Mouse (Mus musculus): ENCODE measurements at regions not wholly inside any gene's neighbourhood (a gene's known extent, or its start where the extent isn't known, plus 50 kb on each side); places are given as distances from the start of the nearest gene placed in this dataset.

DNA sequence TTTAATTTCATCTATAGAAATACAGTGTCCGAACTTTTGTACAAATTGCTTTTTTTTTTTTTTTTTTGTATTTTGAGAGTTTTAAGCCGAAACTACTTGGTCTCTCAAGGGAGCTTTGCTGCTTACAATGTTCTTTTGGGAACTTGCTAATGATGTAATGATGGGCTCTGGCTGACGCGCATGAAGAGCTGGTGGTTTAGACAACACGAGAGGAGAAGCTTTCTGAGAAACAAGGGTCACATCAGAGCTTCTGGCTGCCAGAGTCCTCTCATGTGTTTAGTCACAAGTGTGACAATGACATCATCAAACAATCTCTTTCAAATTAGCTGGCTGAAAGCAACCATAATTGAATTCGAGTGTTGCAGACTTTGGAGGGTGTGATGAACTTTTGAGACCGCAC, 98.9 kb upstream of the Npvf start:
- Histone ChIP-seq H3K4me3 (ENCODE audit: low read length) (no peak overlapping the region), H3K9me3 (ENCODE audit: low read length) (no peaks in the 10 kb centered on the region), H3K4me1 (ENCODE audit: insufficient read depth, low read length) (peaks cover 5% of the 10 kb centered on the region; the same call in 1 of the 2 replicates), H3K27ac (ENCODE audit: low read length) (no peak overlapping the region), H3K27me3 (ENCODE audit: insufficient read depth, low read length) (no peaks in the 10 kb centered on the region), H3K9ac (replicated peaks; ENCODE audit: low read length) (no peak overlapping the region), H3K4me2 (replicated peaks; ENCODE audit: low read depth, low read length) (no peak overlapping the region), H3K36me3 (ENCODE audit: insufficient read depth, low read length) (no peaks in the 10 kb centered on the region)
- ATAC-seq (ENCODE audit: low FRiP score, low TSS enrichment) = no peak
- WGBS = 84% methylated on average over 7 of the region's 7 CpGs

DNA sequence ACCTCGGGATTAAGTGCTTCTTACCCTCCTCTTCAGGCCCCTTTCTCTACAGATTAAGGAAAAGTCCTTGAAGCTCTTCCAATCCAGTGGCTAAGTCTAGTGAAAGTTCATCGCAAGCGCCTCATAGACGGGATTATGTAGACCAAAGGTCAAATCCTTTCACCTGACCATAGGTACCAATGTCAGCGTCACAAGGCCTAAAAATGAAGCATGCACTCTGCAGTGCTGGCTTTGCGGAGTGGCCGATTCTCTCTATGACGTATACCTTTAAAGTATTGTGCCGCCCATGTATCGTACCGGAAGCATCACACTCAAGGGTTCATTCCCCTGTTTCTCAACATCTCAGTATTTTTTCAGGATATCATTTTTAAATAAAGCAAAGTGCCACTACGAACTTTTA, 100.5 kb upstream of the Npvf start:
- Histone ChIP-seq H3K27ac (ENCODE audit: low read length) (no peak overlapping the region), H3K4me1 (ENCODE audit: insufficient read depth, low read length) (no peaks in the 10 kb centered on the region), H3K4me2 (replicated peaks; ENCODE audit: low read depth, low read length) (no peak overlapping the region), H3K9ac (replicated peaks; ENCODE audit: low read length) (no peak overlapping the region), H3K4me3 (ENCODE audit: low read length) (no peak overlapping the region), H3K36me3 (ENCODE audit: insufficient read depth, low read length) (no peaks in the 10 kb centered on the region), H3K27me3 (ENCODE audit: insufficient read depth, low read length) (no peaks in the 10 kb centered on the region), H3K9me3 (ENCODE audit: low read length) (no peaks in the 10 kb centered on the region)
- ATAC-seq (ENCODE audit: low FRiP score, low TSS enrichment) = no peak
- 92% methylated on average over 12 of the region's 12 CpGs for WGBS

DNA sequence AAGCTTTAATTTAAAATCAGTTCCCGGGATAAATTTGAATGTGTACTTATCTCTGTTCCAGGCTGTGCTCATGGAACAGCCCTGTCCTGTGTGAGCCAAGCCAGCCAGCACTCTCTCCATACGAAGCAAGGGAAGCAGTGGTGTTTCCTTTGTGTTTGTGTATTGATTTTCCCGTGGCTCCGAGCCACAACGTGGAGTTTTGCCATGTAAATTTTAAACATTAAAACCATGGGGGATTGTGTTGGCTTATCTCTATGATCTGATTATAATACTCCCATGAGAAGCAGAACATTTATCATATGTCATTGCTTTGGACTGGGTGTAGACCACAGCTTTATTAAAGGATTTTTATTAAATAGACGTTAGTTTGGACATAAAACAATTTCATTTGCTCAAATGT, 106.1 kb upstream of the Npvf start:
- no peak overlapping the region for H3K9ac ChIP-seq (replicated peaks; ENCODE audit: low read length)
- H3K27ac ChIP-seq (ENCODE audit: low read length) = no peak overlapping the region
- H3K4me3 ChIP-seq (ENCODE audit: low read length) = no peak overlapping the region
- ATAC-seq (ENCODE audit: low FRiP score, low TSS enrichment) = no peak
- no peak overlapping the region for H3K4me2 ChIP-seq (replicated peaks; ENCODE audit: low read depth, low read length)
- H3K36me3 ChIP-seq (ENCODE audit: insufficient read depth, low read length) = no peaks in the 10 kb centered on the region
- H3K27me3 ChIP-seq (ENCODE audit: insufficient read depth, low read length) = no peaks in the 10 kb centered on the region
- no peaks in the 10 kb centered on the region for H3K4me1 ChIP-seq (ENCODE audit: insufficient read depth, low read length)
- WGBS = 67% methylated on average over 6 of the region's 6 CpGs
- H3K9me3 ChIP-seq (ENCODE audit: low read length) = no peaks in the 10 kb centered on the region

DNA sequence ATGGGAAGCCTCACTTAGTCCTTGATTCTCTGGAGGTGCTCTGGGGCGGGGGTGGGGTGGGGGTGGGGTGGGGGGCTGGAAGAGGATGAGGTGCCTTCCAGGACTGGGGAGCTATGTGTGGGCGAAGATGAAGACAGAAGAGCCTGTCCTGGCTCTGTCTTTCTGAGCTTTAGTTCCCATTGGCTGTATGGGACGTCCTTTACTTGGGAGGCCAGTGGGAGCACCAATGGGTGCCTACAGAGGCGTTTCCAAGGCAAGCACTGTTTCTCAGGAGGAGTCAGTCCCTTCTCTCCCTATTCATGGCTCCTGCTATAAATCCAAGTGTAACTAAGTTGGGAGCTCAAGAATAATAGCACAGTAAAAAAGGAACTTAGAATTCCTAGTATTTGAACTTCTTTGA, 108.9 kb upstream of the Npvf start:
- H3K4me3 ChIP-seq (ENCODE audit: low read length) = no peak overlapping the region
- no peak overlapping the region for H3K9ac ChIP-seq (replicated peaks; ENCODE audit: low read length)
- H3K27ac ChIP-seq (ENCODE audit: low read length) = no peak overlapping the region
- H3K4me1 ChIP-seq (ENCODE audit: insufficient read depth, low read length) = no peaks in the 10 kb centered on the region
- 59% methylated on average over 4 of the region's 4 CpGs for WGBS
- ATAC-seq (ENCODE audit: low FRiP score, low TSS enrichment) = no peak
- H3K36me3 ChIP-seq (ENCODE audit: insufficient read depth, low read length) = no peaks in the 10 kb centered on the region
- no peaks in the 10 kb centered on the region for H3K27me3 ChIP-seq (ENCODE audit: insufficient read depth, low read length)
- H3K9me3 ChIP-seq (ENCODE audit: low read length) = no peaks in the 10 kb centered on the region
- H3K4me2 ChIP-seq (replicated peaks; ENCODE audit: low read depth, low read length) = no peak overlapping the region

DNA sequence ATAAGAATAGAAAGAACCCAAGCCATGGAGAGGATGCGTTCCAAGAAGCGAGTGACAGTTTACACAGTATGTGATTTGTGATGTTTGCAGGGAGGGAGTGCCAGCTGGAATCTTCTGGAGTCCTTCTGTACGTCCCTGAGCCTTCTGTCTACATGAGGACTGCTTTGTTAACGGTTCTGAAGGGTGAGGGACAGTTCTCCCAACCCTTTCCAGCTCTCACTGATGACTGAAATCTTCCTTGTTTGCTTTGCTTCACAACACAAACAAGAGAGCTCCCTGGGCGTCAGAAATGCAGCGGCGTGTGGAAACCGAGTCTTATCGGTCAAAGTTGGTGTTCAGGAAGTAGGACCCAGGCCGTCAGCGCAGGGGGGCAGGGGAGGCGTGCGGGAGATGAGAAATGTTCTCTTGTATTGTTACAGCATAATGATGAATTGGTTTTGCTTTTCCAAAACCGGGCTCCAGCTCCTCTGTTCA, 112.2 kb upstream of the Npvf start:
- Histone ChIP-seq H3K36me3 (ENCODE audit: insufficient read depth, low read length) (no peaks in the 10 kb centered on the region), H3K4me1 (ENCODE audit: insufficient read depth, low read length) (no peaks in the 10 kb centered on the region), H3K27ac (ENCODE audit: low read length) (no peak overlapping the region), H3K9ac (replicated peaks; ENCODE audit: low read length) (no peak overlapping the region), H3K4me2 (replicated peaks; ENCODE audit: low read depth, low read length) (no peak overlapping the region; the same call in 1 of the 2 replicates), H3K27me3 (ENCODE audit: insufficient read depth, low read length) (no peaks in the 10 kb centered on the region), H3K9me3 (ENCODE audit: low read length) (no peaks in the 10 kb centered on the region), H3K4me3 (ENCODE audit: low read length) (no peak overlapping the region)
- 49% methylated on average over 14 of the region's 14 CpGs for WGBS
- ATAC-seq (ENCODE audit: low FRiP score, low TSS enrichment) = no peak

DNA sequence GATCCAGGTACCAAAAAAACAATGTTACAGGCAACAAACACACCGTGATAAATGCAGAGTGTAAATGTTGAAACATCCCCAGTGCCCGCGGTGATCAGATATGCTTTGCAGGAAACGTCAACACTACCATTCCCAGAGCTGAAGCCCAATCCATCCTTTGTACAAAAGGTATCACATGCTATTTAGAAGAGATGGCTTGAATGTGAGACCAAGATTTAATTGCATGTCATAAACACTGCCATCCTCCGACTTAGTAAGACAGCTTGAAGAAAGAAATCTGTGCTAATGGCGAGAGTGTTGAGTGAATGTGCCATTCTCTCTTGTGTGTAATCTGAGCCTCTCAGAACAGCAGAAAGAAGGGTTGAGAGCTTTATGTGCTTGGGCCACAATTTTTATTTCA, 112.9 kb upstream of the Npvf start:
- Histone ChIP-seq H3K4me1 (ENCODE audit: insufficient read depth, low read length) (no peaks in the 10 kb centered on the region), H3K4me3 (ENCODE audit: low read length) (no peak overlapping the region), H3K9ac (replicated peaks; ENCODE audit: low read length) (no peak overlapping the region), H3K9me3 (ENCODE audit: low read length) (no peaks in the 10 kb centered on the region), H3K27ac (ENCODE audit: low read length) (no peak overlapping the region), H3K4me2 (replicated peaks; ENCODE audit: low read depth, low read length) (no peak overlapping the region), H3K36me3 (ENCODE audit: insufficient read depth, low read length) (no peaks in the 10 kb centered on the region), H3K27me3 (ENCODE audit: insufficient read depth, low read length) (no peaks in the 10 kb centered on the region)
- 34% methylated on average over 6 of the region's 6 CpGs for WGBS
- no peak for ATAC-seq (ENCODE audit: low FRiP score, low TSS enrichment)

DNA sequence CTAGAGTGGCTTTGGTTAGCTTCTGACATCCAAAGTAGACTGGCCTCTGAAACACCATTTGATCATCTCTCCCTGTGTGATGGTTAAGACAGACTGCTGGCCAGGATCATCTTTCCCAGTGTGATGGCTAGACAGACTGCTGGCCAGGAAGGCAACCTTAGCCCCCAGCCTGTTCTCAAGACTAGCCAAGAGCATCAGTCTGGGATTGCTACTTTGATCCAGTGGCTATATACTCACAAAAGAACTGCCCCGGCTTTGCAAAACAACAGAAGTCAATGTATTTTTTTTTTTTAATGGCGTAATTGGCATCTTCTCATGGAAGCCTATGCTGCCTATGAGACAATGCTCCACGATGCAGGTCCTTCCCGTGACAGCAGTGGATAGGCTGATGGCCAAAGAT, 113.6 kb upstream of the Npvf start:
- no peak overlapping the region for H3K4me3 ChIP-seq (ENCODE audit: low read length)
- no peak overlapping the region for H3K4me2 ChIP-seq (replicated peaks; ENCODE audit: low read depth, low read length)
- no peaks in the 10 kb centered on the region for H3K36me3 ChIP-seq (ENCODE audit: insufficient read depth, low read length)
- WGBS = 91% methylated on average over 4 of the region's 4 CpGs
- no peak overlapping the region for H3K9ac ChIP-seq (replicated peaks; ENCODE audit: low read length)
- no peak overlapping the region for H3K27ac ChIP-seq (ENCODE audit: low read length)
- H3K4me1 ChIP-seq (ENCODE audit: insufficient read depth, low read length) = no peaks in the 10 kb centered on the region
- H3K9me3 ChIP-seq (ENCODE audit: low read length) = no peaks in the 10 kb centered on the region
- no peak for ATAC-seq (ENCODE audit: low FRiP score, low TSS enrichment)
- no peaks in the 10 kb centered on the region for H3K27me3 ChIP-seq (ENCODE audit: insufficient read depth, low read length)

DNA sequence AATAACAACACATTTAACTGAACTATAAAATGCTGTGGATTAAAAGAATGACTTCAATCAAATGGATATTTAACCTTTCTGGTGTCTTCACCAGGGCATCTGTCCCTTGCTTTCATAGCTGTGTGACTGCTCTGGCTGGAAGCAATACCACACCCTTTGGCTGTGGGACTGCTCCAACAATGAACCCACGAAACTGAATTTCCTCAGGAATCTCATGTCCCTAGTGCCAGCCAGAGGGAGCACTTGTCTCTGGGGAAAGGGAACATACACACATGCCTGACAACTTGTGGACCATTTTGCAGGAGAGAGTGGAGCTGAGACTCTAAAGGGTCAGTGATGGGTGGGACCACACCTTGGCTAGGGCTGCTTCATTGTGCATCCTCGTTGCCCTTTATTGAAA, 114.9 kb upstream of the Npvf start:
- WGBS = 94% methylated on average over 2 of the region's 2 CpGs
- no peaks in the 10 kb centered on the region for H3K27me3 ChIP-seq (ENCODE audit: insufficient read depth, low read length)
- no peaks in the 10 kb centered on the region for H3K9me3 ChIP-seq (ENCODE audit: low read length)
- no peak overlapping the region for H3K4me3 ChIP-seq (ENCODE audit: low read length)
- no peak for ATAC-seq (ENCODE audit: low FRiP score, low TSS enrichment)
- no peaks in the 10 kb centered on the region for H3K4me1 ChIP-seq (ENCODE audit: insufficient read depth, low read length)
- no peak overlapping the region for H3K4me2 ChIP-seq (replicated peaks; ENCODE audit: low read depth, low read length)
- H3K9ac ChIP-seq (replicated peaks; ENCODE audit: low read length) = no peak overlapping the region
- no peaks in the 10 kb centered on the region for H3K36me3 ChIP-seq (ENCODE audit: insufficient read depth, low read length)
- no peak overlapping the region for H3K27ac ChIP-seq (ENCODE audit: low read length)

DNA sequence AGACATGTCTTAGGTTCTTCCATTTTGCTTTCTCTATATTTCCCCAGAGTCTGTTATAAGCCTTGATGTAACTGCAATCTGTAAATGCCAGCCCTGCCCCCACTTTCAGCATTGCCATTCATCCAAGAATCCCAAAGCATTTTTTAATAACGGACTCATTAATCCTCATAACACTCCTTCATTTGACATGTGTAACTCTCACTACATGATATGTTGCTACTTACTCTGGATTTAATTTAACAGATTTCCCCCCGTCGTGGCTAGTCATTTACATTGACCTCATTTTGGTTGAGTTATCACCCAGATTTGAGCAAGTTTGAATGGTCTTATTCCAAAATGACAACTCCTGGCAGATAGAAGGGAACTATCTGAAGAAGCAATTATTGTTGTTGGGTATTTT, 116.2 kb upstream of the Npvf start:
- Histone ChIP-seq H3K4me3 (ENCODE audit: low read length) (no peak overlapping the region), H3K4me2 (replicated peaks; ENCODE audit: low read depth, low read length) (no peak overlapping the region), H3K9ac (replicated peaks; ENCODE audit: low read length) (no peak overlapping the region), H3K27me3 (ENCODE audit: insufficient read depth, low read length) (no peaks in the 10 kb centered on the region), H3K9me3 (ENCODE audit: low read length) (no peaks in the 10 kb centered on the region), H3K36me3 (ENCODE audit: insufficient read depth, low read length) (no peaks in the 10 kb centered on the region), H3K27ac (ENCODE audit: low read length) (no peak overlapping the region), H3K4me1 (ENCODE audit: insufficient read depth, low read length) (no peaks in the 10 kb centered on the region)
- 89% methylated on average over 3 of the region's 3 CpGs for WGBS
- no peak for ATAC-seq (ENCODE audit: low FRiP score, low TSS enrichment)

DNA sequence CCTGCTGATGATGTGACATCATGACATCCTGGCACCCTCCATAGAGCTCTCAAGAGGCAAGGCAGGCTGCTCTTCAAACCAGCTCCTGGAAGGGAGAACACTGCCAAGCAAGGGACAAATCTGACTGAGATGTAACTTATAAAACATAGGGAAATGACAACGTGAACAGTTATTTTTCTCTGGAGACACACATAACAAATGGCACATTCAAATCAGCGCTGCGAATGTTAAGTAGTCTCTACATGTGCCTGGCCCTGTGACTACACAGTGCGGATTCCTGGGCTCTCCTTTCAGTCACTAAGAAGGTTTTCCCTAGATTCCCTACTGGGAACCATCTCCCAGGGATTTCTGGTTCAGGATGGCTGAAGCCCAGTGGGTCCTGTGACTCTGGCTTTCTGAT, 121.4 kb upstream of the Npvf start:
- no peaks in the 10 kb centered on the region for H3K9me3 ChIP-seq (ENCODE audit: low read length)
- no peak overlapping the region for H3K27ac ChIP-seq (ENCODE audit: low read length)
- ATAC-seq (ENCODE audit: low FRiP score, low TSS enrichment) = no peak
- 90% methylated on average over 4 of the region's 4 CpGs for WGBS
- no peaks in the 10 kb centered on the region for H3K36me3 ChIP-seq (ENCODE audit: insufficient read depth, low read length)
- H3K27me3 ChIP-seq (ENCODE audit: insufficient read depth, low read length) = no peaks in the 10 kb centered on the region
- no peak overlapping the region for H3K9ac ChIP-seq (replicated peaks; ENCODE audit: low read length)
- no peak overlapping the region for H3K4me3 ChIP-seq (ENCODE audit: low read length)
- H3K4me2 ChIP-seq (replicated peaks; ENCODE audit: low read depth, low read length) = no peak overlapping the region
- peaks cover 16% of the 10 kb centered on the region for H3K4me1 ChIP-seq (ENCODE audit: insufficient read depth, low read length)
